Mouse (Mus musculus) urinary bladder, postnatal 36 days (tissue): ENCODE measurements around the gene Stk39.

Experiments used
- DNase-seq, 2 experiments: peaks; one replicate each; pipeline ENCODE4 v3.0.0; 2022; ENCODE audit warnings: low spot score in 2 of 2, mixed read lengths in 1 of 2

The Stk39 gene

GRCm38 (mm10) chr2:68420223-68420622, 51.8 kb downstream of the Stk39 start:
- no peak for DNase-seq

- no peak for DNase-seq
Observed at GRCm38 (mm10) chr2:68419746-68420145, 52.3 kb downstream of the Stk39 start.

GRCm38 (mm10) chr2:68419165-68419564, 52.9 kb downstream of the Stk39 start:
- DNase-seq = no peak

- no peak for DNase-seq
Observed at GRCm38 (mm10) chr2:68417081-68417480, 55.0 kb downstream of the Stk39 start.

- no peak for DNase-seq
Observed at GRCm38 (mm10) chr2:68415691-68416090, 56.4 kb downstream of the Stk39 start.

GRCm38 (mm10) chr2:68412149-68412548, 59.9 kb downstream of the Stk39 start:
- DNase-seq = no peak

- no peak for DNase-seq
Observed at GRCm38 (mm10) chr2:68411201-68411600, 60.9 kb downstream of the Stk39 start.

- no peak for DNase-seq
Observed at GRCm38 (mm10) chr2:68409640-68410215, 62.3 kb downstream of the Stk39 start.

GRCm38 (mm10) chr2:68408271-68408980, 63.6 kb downstream of the Stk39 start:
- DNase-seq = no peak

- no peak for DNase-seq
Observed at GRCm38 (mm10) chr2:68407179-68407950, 64.7 kb downstream of the Stk39 start.

- no peak for DNase-seq
Observed at GRCm38 (mm10) chr2:68406571-68407074, 65.4 kb downstream of the Stk39 start.

- no peak for DNase-seq
Observed at GRCm38 (mm10) chr2:68405163-68405715, 66.8 kb downstream of the Stk39 start.

- no peak for DNase-seq
Observed at GRCm38 (mm10) chr2:68404274-68405162, 67.5 kb downstream of the Stk39 start.

- no peak for DNase-seq
Observed at GRCm38 (mm10) chr2:68393611-68394549, 78.2 kb downstream of the Stk39 start.

GRCm38 (mm10) chr2:68387824-68388582, 84.1 kb downstream of the Stk39 start:
- no peak for DNase-seq

GRCm38 (mm10) chr2:68386313-68386863, 85.7 kb downstream of the Stk39 start:
- no peak for DNase-seq

GRCm38 (mm10) chr2:68385654-68386312, 86.3 kb downstream of the Stk39 start:
- DNase-seq = no peak

GRCm38 (mm10) chr2:68383964-68384363, 88.1 kb downstream of the Stk39 start:
- no peak for DNase-seq
